Mouse (Mus musculus): ENCODE results near the gene Pigc.

The Pigc gene

GRCm38 (mm10) chr1:162009086-162009485 is 40.1 kb downstream of the Pigc start:
- DNase-seq = no peak

DNA sequence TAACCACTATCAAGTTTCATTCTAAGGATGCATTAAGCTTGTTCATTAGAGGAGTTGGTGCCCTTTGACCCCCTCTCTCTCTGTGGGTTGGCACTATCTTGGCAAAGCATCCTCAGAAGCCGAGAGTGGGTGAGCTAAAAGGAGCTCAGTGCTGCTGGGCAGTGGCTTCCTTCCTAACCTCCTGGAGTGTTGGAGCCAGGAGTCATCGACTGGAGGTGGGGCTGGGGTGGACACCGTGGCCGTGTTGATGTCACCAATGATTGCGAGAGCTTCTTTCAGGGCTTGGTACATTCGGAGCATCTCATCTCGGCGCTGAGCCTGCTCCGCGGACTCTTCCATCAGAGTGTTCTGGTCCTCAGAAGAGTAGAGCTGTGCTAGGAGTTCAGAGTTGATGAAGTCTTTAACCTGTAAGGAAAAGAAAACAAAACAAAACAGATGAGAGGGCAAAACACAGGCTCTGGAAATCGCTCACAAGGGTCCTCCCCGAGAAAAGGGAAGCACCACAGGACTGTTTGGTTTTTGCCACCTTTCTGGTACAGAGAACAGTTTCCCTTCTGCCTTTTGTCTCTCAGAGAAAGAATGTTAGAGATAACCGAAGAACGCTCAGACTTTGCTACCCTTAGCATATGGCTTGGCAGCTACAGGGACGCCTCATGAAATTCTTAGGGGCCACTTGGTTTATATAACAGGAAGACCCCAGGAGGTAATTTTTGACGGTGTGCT is 42.7 kb downstream of the Pigc start:
- no peak for DNase-seq

- DNase-seq = no peak
Measured at GRCm38 (mm10) chr1:162013561-162013960, 44.6 kb downstream of the Pigc start.

- DNase-seq = no peak
Measured at GRCm38 (mm10) chr1:162015247-162015862, 46.4 kb downstream of the Pigc start.

DNA sequence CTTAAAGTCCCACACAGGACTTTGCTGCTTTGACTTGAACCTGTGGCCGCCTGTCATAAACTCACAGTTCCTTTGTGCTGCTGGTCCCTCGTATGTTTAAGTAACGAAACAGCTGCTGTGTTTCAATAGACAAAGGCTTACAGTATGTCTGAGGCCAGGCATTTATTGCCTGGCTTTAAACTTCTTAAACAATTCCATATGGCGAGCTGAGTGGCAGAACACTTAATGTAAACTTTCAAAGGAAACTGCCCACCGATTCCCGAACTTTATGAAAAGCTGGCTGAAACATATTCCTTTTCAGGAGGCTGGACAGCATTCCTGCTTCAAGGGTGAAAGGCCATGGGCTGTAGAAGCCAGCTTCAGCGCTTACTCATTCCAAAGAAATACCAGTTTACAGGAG is 48.0 kb downstream of the Pigc start:
- no peak for DNase-seq

GRCm38 (mm10) chr1:162017975-162018600 is 49.1 kb downstream of the Pigc start:
- DNase-seq = no peak

GRCm38 (mm10) chr1:162018601-162018977 is 49.6 kb downstream of the Pigc start:
- no peak for DNase-seq

GRCm38 (mm10) chr1:162020303-162020731 is 51.3 kb downstream of the Pigc start:
- no peak for DNase-seq

DNA sequence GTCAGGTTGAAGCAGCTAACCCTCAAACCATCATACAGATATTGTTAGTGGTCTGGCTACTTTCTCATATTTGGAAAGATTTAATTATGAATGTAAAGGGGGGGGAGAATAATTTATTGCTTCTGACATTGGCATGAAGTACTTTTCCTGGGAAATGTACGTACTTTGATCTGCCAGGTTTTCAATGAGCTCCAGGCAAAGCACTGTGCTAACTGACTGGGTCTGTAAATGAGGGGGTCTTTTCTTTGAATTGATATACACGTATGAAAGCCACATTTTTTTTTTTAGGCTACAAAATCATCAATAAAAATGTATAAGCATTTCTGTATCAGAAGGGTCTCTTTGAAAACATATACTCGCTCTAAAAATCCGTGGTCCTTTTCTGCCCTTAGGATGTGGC is 51.8 kb downstream of the Pigc start:
- DNase-seq = no peak

Measured in thymus, postnatal 25 days (tissue).